Mouse (Mus musculus): Measurements from ENCODE around the gene Rex1bd. TPM values are rescaled to one million over a fixed set of nuclear protein-coding genes. Genes with fewer than 3 reads are reported as not detected.

The Rex1bd gene
- polyA plus RNA-seq, 2 experiments from 2014 or later = 89.0 to 95.4 TPM

- peak; percentile 95 for ATAC-seq
Observed at GRCm38 (mm10) chr8:70476333-70477268, 30.0 kb downstream of the Rex1bd start, which contains the start of gene Klhl26. Gene Klhl26 (minus strand): TSS chr8:70476968.

- no peak for ATAC-seq
Observed at GRCm38 (mm10) chr8:70471856-70472255, 34.7 kb downstream of the Rex1bd start.

- no peak for ATAC-seq
Observed at GRCm38 (mm10) chr8:70469938-70470337, 36.6 kb downstream of the Rex1bd start.

- ATAC-seq = no peak
Observed at GRCm38 (mm10) chr8:70469295-70469916, 37.1 kb downstream of the Rex1bd start.

- ATAC-seq = no peak
Observed at GRCm38 (mm10) chr8:70468733-70469132, 37.8 kb downstream of the Rex1bd start.

- no peak for ATAC-seq
Observed at GRCm38 (mm10) chr8:70467907-70468306, 38.6 kb downstream of the Rex1bd start.

GRCm38 (mm10) chr8:70467229-70467725 lies 39.3 kb downstream of the Rex1bd start:
- ATAC-seq = no peak

- ATAC-seq = no peak
Observed at GRCm38 (mm10) chr8:70466771-70467170, 39.8 kb downstream of the Rex1bd start.

GRCm38 (mm10) chr8:70466305-70466704 lies 40.2 kb downstream of the Rex1bd start:
- no peak for ATAC-seq

- no peak for ATAC-seq
Observed at GRCm38 (mm10) chr8:70465701-70466100, 40.9 kb downstream of the Rex1bd start.

GRCm38 (mm10) chr8:70464162-70464561 lies 42.4 kb downstream of the Rex1bd start:
- ATAC-seq = no peak

GRCm38 (mm10) chr8:70463306-70463705 lies 43.2 kb downstream of the Rex1bd start:
- no peak for ATAC-seq

GRCm38 (mm10) chr8:70462516-70462813 lies 44.1 kb downstream of the Rex1bd start:
- no peak for ATAC-seq

- no peak for ATAC-seq
Observed at GRCm38 (mm10) chr8:70461765-70462515, 44.6 kb downstream of the Rex1bd start.

- ATAC-seq = no peak
Observed at GRCm38 (mm10) chr8:70460606-70461005, 45.9 kb downstream of the Rex1bd start.

- no peak for ATAC-seq
Observed at GRCm38 (mm10) chr8:70460199-70460598, 46.4 kb downstream of the Rex1bd start.

GRCm38 (mm10) chr8:70459636-70460035 lies 46.9 kb downstream of the Rex1bd start:
- ATAC-seq = no peak

GRCm38 (mm10) chr8:70458462-70458861 lies 48.1 kb downstream of the Rex1bd start:
- no peak for ATAC-seq

GRCm38 (mm10) chr8:70457882-70458281 lies 48.7 kb downstream of the Rex1bd start:
- no peak for ATAC-seq

- no peak for ATAC-seq
Observed at GRCm38 (mm10) chr8:70456996-70457395, 49.6 kb downstream of the Rex1bd start.
